Mouse (Mus musculus): Measurements from ENCODE around the gene Gsto2.

DNA sequence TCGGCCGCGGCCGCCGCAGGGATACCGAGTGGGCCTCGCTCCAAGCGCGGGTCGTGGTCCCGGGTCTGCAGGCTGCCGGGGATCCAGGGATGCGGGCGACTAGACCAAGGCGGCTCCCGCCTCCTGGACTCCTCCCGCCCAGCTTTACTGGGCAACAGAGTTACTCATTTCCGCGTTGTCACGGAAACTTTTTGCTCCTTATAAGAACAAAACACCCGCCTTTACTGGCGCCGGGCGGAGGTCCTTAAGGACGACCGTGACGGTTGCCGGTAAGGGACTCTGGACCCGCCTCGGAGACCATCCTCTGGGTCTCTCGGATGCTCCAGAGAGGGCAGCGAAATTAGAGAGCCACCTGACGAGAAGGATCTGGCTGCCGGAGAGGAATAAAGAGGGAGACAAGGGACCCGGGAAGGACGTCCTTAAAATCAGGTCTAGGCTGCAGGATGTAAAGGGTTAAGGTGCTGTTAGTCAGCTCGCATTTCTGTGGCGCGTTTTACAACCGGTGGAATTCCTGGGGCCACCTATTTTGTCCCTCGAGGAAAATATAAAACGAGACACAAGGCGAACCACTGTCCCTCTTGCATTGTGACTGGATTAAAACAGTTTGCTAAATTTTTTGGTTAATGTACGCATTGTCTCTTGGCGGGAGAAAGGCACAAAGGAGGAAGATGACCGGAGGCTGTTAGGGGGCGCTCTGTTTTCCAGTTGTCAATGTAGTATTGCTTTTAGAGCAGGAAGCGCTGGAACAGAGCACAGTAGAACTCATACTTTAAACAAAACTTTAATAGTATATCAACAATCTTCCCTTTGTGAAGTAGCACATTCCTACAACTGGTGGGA is 54.0 kb downstream of the Gsto2 start, which contains the start of the genes Cfap43 and Itprip:
- TF ChIP-seq EP300 (IDR thresholded peaks at IDR 0.05; ENCODE audit: low read depth) (peak; percentile 31), CTCF (IDR thresholded peaks at IDR 0.05; ENCODE audit: low read depth) (peak; percentile 46)
